Mouse (Mus musculus): ENCODE results near the gene Bahcc1. TPM values are rescaled to one million over a fixed set of nuclear protein-coding genes. Genes with fewer than 3 reads are reported as not detected.

Bahcc1 gene
- polyA plus RNA-seq, 1 experiment from 2014 or later, result 30.3 TPM

DNA sequence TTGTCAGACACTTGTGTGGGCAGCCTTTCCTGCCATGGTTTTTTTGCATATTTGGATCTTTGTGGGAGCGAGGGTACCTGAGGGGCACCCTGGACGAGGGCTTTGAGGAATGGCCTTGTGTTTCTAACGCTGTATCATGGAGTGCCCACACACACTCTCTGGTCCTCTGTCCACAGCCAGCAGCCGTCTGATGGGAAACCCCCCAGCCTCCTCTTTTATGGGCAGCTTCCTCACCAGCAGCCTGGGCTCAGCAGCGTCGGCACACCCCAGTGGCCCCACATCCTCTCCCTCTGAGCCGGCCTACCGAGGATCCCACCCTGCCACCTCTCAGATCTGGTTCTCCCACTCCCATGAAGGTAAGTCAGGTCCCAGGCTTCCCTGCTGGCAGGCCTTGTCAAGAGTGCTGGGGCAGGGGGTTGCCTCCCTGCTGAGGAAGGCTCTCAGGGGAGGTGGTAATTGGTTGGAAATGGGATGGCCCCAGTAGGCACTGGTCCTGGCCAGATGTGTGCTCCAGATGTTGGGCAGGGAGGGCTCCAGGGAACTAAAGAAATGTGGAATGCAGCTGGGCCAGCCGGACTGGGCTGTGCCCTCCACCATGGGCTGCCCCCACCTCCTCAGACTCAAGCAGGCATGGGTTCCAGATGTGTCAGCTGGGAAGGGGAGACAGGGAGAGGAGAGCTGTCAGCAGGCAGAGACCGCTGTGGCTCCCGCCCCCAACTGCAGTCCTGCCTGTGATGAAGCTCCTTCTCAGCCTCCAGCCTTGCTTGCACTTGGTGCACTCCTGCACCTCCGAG lies 26.3 kb downstream of the Bahcc1 start:
- ATAC-seq (replicated peaks; ENCODE audit: low FRiP score) (no peak), DNase-seq (ENCODE audit: low spot score) (no peak)
- H3K27ac ChIP-seq (ENCODE audit: low read depth, low read length), result no peak overlapping the region
- no peak overlapping the region for H3K4me3 ChIP-seq (ENCODE audit: low read depth, low read length)
- peaks cover 49% of the 10 kb centered on the region for H3K4me1 ChIP-seq (replicated peaks; ENCODE audit: control insufficient read depth, insufficient read depth, low read length)
- no peak overlapping the region for H3K4me2 ChIP-seq (ENCODE audit: low read depth, low read length, severe bottlenecking)
- H3K9me3 ChIP-seq (ENCODE audit: control insufficient read depth, low read length), result no peaks in the 10 kb centered on the region
- 69% methylated on average over 12 of the region's 12 CpGs for WGBS
- no peaks in the 10 kb centered on the region for H3K36me3 ChIP-seq (ENCODE audit: control insufficient read depth, insufficient read depth, low read length)
- H3K9ac ChIP-seq (ENCODE audit: low read length), result no peak overlapping the region
- no peaks in the 10 kb centered on the region for H3K27me3 ChIP-seq (ENCODE audit: control insufficient read depth, insufficient read depth, low read length)

DNA sequence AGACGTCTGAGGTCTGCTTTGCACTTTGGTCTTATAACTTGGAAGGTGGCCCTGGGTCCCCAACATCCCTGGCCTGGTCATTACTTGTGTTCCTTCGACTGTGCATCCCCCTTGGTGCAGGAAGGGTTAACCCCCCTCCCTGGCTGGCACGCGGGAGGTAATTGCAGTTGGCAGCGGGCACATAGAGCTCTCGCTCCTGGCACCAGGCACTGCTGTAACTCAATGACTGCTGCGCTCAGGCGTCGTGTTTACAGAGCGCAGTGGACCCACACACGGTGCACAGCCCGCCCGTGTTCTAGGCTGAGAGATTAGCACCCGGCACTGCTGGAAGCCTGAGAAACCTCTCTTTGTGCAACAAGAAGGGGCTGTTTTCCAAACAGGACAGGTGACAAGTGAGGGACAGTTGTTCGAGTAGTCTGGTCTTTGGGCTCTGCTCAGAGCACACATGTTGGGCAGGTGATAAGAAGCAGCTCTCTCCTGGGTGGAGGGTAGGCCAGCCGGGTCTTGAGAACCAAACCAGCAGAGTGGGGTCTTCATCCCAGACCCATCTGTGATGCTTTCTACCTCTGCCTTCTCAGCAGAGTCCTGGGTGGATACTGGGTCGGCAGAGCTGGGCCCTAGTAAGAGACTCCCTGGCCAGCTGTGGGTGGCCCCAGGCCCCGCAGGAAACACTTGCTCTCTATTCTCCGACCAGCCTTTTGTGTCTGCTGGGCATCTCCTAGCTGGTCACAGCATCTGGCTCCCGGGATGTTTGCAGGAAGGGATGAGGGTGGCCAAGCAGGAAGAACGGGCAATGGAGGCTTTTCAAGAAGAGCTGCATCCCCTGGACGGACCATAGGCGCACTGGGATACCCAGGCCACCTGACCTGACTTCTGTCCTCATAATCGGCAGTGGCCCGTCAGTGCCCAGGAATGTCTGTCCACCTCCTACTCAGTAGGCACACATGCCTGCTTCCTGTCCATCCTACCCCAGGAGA lies 27.3 kb downstream of the Bahcc1 start:
- H3K4me2 ChIP-seq (ENCODE audit: low read depth, low read length, severe bottlenecking), result no peak overlapping the region
- no peak overlapping the region; the same call in 1 of the 2 replicates for H3K9ac ChIP-seq (ENCODE audit: low read length)
- peaks cover 44% of the 10 kb centered on the region for H3K4me1 ChIP-seq (replicated peaks; ENCODE audit: control insufficient read depth, insufficient read depth, low read length)
- H3K27me3 ChIP-seq (ENCODE audit: control insufficient read depth, insufficient read depth, low read length), result no peaks in the 10 kb centered on the region
- H3K36me3 ChIP-seq (ENCODE audit: control insufficient read depth, insufficient read depth, low read length), result no peaks in the 10 kb centered on the region
- no peak for DNase-seq (ENCODE audit: low spot score)
- 79% methylated on average over 25 of the region's 25 CpGs for WGBS
- no peak overlapping the region for H3K27ac ChIP-seq (ENCODE audit: low read depth, low read length)
- H3K9me3 ChIP-seq (ENCODE audit: control insufficient read depth, low read length), result no peaks in the 10 kb centered on the region
- no peak overlapping the region for H3K4me3 ChIP-seq (ENCODE audit: low read depth, low read length)
- ATAC-seq (replicated peaks; ENCODE audit: low FRiP score), result no peak

DNA sequence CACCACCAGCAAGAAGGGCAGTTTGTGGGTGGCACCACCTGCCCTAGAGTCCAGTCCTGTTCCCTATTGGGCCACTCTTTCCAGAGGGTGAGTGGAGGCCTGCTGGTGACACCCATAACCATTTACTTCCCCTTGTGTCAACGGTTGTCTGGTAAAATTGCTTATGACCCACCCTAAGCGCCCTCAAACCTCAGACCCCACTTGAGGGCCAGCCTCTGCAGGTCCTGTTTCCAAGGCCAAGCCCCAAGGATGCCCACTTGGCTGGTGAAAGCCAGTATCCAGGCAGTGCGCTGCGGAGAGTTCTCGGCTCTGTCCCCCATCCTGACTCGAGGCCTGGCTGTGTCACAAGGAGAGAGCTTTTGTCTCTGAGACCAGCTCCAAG lies 28.0 kb downstream of the Bahcc1 start:
- Histone ChIP-seq H3K9me3 (ENCODE audit: control insufficient read depth, low read length) (no peaks in the 10 kb centered on the region), H3K27ac (ENCODE audit: low read depth, low read length) (no peak overlapping the region), H3K4me2 (ENCODE audit: low read depth, low read length, severe bottlenecking) (no peak overlapping the region), H3K4me1 (replicated peaks; ENCODE audit: control insufficient read depth, insufficient read depth, low read length) (peaks cover 47% of the 10 kb centered on the region), H3K36me3 (ENCODE audit: control insufficient read depth, insufficient read depth, low read length) (no peaks in the 10 kb centered on the region), H3K9ac (ENCODE audit: low read length) (no peak overlapping the region), H3K4me3 (ENCODE audit: low read depth, low read length) (no peak overlapping the region), H3K27me3 (ENCODE audit: control insufficient read depth, insufficient read depth, low read length) (no peaks in the 10 kb centered on the region)
- ATAC-seq (replicated peaks; ENCODE audit: low FRiP score) (no peak), DNase-seq (ENCODE audit: low spot score) (no peak)
- WGBS, result 82% methylated on average over 6 of the region's 6 CpGs

DNA sequence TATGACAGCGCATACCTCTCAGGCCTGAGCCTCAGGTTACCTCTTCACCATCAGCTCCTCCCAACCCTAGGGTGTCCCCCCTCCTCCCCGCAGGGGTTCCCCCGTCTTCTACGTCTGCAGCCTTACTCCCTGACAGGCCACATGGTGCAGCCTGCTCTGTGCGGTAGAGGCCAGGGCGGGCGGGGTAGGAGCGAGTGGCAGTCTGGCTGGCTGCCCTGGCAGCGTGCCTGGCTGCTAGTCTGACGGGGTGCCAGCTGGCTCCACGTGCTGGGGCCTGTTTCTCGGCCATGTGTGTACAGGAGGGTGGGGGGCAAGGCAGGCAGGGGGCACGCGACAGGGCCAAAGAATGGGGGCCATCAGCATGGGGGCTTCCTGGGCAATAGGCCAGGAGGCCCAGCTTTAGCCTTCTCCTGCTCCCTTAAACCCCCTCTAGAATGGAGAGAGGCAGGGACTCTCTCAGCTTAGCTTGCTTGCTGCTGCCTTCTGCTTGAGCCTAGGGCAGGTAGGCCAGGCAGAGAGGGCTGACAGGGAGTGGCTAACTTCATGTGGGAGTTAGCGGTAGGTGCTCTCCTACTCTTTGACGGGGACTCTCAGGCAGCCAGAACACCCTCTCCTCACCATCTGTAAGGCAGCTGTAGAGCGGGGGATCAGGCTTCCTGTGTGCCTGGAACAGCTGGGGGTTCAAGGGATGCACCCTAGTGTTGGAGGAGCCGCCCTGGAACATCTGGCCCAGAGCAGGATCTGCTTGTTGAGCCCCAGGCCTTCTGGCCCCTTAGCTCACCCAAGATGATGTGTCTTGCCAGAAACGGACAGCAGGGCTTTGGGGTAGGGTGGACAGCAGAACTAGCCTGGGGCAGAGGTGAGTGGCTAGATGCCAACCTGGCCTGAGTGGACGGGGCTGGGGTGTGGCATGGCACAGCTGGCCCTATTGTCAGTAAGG lies 28.9 kb downstream of the Bahcc1 start:
- no peaks in the 10 kb centered on the region for H3K9me3 ChIP-seq (ENCODE audit: control insufficient read depth, low read length)
- no peak overlapping the region for H3K4me3 ChIP-seq (ENCODE audit: low read depth, low read length)
- WGBS, result 57% methylated on average over 20 of the region's 20 CpGs
- DNase-seq (ENCODE audit: low spot score), result peak; percentile 71
- H3K4me1 ChIP-seq (replicated peaks; ENCODE audit: control insufficient read depth, insufficient read depth, low read length), result peaks cover 38% of the 10 kb centered on the region
- no peak overlapping the region for H3K4me2 ChIP-seq (ENCODE audit: low read depth, low read length, severe bottlenecking)
- H3K36me3 ChIP-seq (ENCODE audit: control insufficient read depth, insufficient read depth, low read length), result no peaks in the 10 kb centered on the region
- no peaks in the 10 kb centered on the region for H3K27me3 ChIP-seq (ENCODE audit: control insufficient read depth, insufficient read depth, low read length)
- ATAC-seq (replicated peaks; ENCODE audit: low FRiP score), result peak; percentile 57
- peak overlapping the region; percentile 31 for H3K27ac ChIP-seq (ENCODE audit: low read depth, low read length)
- H3K9ac ChIP-seq (ENCODE audit: low read length), result no peak overlapping the region

DNA sequence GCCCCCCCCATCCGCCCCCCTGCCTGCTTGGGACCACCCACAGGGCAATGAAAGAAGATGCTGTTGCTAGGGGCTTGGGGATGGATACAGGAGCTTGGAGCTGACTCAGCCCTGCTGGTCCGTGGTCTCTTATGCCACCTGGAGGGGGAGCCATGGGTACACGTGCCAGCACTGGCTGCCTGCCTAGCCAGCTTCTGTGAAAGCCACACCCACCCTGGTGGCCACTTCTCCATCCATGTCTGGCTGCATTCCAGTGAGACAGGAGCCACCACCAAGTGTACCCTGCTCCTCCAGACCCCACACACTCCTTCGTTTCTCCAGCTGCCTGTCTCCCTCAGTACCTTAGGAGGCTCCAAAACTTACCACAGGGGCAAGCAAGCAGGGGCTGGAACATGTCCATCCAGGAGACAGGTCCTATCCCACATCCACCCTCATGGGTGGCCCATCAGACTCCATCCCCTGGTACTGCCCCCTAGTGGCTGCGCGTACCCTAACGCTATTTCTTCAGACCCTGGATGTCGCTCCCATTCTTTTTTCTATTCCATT lies 29.7 kb downstream of the Bahcc1 start:
- peaks cover 32% of the 10 kb centered on the region for H3K4me1 ChIP-seq (replicated peaks; ENCODE audit: control insufficient read depth, insufficient read depth, low read length)

DNA sequence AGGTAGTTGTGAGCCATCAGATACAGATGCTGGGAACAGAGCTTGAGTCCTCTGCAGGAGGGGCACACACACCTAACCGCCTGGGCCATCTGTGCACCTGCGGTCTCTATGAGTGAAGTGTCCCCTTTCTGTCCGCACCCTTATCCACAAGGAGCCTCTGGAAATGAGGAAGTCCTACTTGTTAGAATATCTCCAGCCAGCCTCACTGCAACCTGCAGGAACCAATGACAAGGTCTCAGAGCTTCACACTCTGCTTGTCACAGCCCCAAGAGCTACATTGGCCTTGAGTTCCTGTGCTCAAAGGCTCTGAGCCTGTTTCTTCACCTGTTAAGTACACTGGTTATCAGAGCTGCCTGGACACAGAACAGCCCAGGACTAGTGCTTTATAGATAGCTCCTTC lies 30.4 kb downstream of the Bahcc1 start:
- H3K9me3 ChIP-seq (ENCODE audit: control insufficient read depth, low read length), result no peaks in the 10 kb centered on the region
- no peak overlapping the region for H3K4me3 ChIP-seq (ENCODE audit: low read depth, low read length)
- WGBS, result 100% methylated on average over 3 of the region's 3 CpGs
- peaks cover 35% of the 10 kb centered on the region for H3K4me1 ChIP-seq (replicated peaks; ENCODE audit: control insufficient read depth, insufficient read depth, low read length)
- no peak overlapping the region for H3K4me2 ChIP-seq (ENCODE audit: low read depth, low read length, severe bottlenecking)
- DNase-seq (ENCODE audit: low spot score) (no peak), ATAC-seq (replicated peaks; ENCODE audit: low FRiP score) (no peak)
- H3K27me3 ChIP-seq (ENCODE audit: control insufficient read depth, insufficient read depth, low read length), result no peaks in the 10 kb centered on the region
- no peak overlapping the region for H3K9ac ChIP-seq (ENCODE audit: low read length)
- H3K36me3 ChIP-seq (ENCODE audit: control insufficient read depth, insufficient read depth, low read length), result no peaks in the 10 kb centered on the region
- no peak overlapping the region for H3K27ac ChIP-seq (ENCODE audit: low read depth, low read length)

More for the DNA sequence above, 29.7 kb downstream of the Bahcc1 start:
- Histone ChIP-seq H3K9ac (ENCODE audit: low read length) (no peak overlapping the region), H3K27ac (ENCODE audit: low read depth, low read length) (peak overlapping the region; percentile 31; the same call in 1 of the 2 replicates), H3K36me3 (ENCODE audit: control insufficient read depth, insufficient read depth, low read length) (no peaks in the 10 kb centered on the region), H3K27me3 (ENCODE audit: control insufficient read depth, insufficient read depth, low read length) (no peaks in the 10 kb centered on the region), H3K4me2 (ENCODE audit: low read depth, low read length, severe bottlenecking) (no peak overlapping the region), H3K4me3 (ENCODE audit: low read depth, low read length) (no peak overlapping the region), H3K9me3 (ENCODE audit: control insufficient read depth, low read length) (no peaks in the 10 kb centered on the region)
- WGBS, result 30% methylated on average over 7 of the region's 8 CpGs
- peak; percentile 88 for DNase-seq (ENCODE audit: low spot score)
- ATAC-seq (replicated peaks; ENCODE audit: low FRiP score), result peak; percentile 55

DNA sequence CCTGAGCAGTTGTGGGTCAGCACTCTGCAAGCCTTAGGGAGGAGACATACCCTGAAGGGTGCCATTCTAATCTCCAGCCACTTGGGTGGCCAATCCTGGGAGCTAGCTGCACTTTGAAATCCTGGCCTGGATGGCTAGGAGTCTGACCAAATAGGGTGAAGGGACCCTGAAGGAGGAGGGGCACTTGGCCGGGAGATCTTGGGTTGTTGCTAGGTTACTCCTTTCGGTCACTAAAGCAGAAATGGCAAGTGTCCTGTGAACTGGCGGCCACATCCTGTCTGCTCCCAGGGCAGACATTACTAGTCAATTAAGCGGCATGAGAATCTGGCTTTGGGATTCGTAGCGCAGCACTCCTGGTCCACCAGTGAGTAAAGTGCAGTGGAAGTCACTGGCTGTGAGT lies 31.3 kb downstream of the Bahcc1 start:
- Histone ChIP-seq H3K27ac (ENCODE audit: low read depth, low read length) (no peak overlapping the region), H3K9me3 (ENCODE audit: control insufficient read depth, low read length) (no peaks in the 10 kb centered on the region), H3K4me1 (replicated peaks; ENCODE audit: control insufficient read depth, insufficient read depth, low read length) (peaks cover 32% of the 10 kb centered on the region), H3K36me3 (ENCODE audit: control insufficient read depth, insufficient read depth, low read length) (no peaks in the 10 kb centered on the region), H3K9ac (ENCODE audit: low read length) (no peak overlapping the region; the same call in 1 of the 2 replicates), H3K27me3 (ENCODE audit: control insufficient read depth, insufficient read depth, low read length) (no peaks in the 10 kb centered on the region), H3K4me2 (ENCODE audit: low read depth, low read length, severe bottlenecking) (no peak overlapping the region), H3K4me3 (ENCODE audit: low read depth, low read length) (no peak overlapping the region)
- no peak for ATAC-seq (replicated peaks; ENCODE audit: low FRiP score)
- 46% methylated on average over 6 of the region's 6 CpGs for WGBS
- DNase-seq (ENCODE audit: low spot score), result no peak

DNA sequence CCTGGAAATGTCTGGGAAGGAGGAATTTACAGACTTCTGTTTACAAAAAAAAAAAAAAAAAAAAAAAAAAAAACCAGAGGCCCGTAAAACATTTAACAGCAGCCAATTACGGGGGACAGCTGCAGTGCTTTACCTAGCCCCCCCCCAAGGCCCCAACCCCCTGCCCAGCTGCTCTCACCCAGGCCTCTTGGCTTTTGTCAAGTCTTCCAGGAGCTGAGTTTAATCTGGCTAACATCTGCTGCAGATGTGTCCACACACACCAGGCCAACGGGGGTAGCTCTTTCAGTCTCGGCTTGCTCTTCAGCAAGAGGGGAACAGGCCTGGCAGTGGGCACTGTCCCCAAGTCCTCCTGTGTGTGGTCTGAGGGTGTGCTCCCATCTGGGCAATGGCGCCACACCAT lies 32.7 kb downstream of the Bahcc1 start:
- no peak overlapping the region for H3K27ac ChIP-seq (ENCODE audit: low read depth, low read length)
- no peak overlapping the region for H3K9ac ChIP-seq (ENCODE audit: low read length)
- H3K9me3 ChIP-seq (ENCODE audit: control insufficient read depth, low read length), result no peaks in the 10 kb centered on the region
- H3K4me2 ChIP-seq (ENCODE audit: low read depth, low read length, severe bottlenecking), result no peak overlapping the region
- H3K36me3 ChIP-seq (ENCODE audit: control insufficient read depth, insufficient read depth, low read length), result no peaks in the 10 kb centered on the region
- no peak for ATAC-seq (replicated peaks; ENCODE audit: low FRiP score)
- WGBS, result 73% methylated on average over 5 of the region's 5 CpGs
- H3K4me3 ChIP-seq (ENCODE audit: low read depth, low read length), result no peak overlapping the region
- no peaks in the 10 kb centered on the region for H3K27me3 ChIP-seq (ENCODE audit: control insufficient read depth, insufficient read depth, low read length)
- peaks cover 39% of the 10 kb centered on the region for H3K4me1 ChIP-seq (replicated peaks; ENCODE audit: control insufficient read depth, insufficient read depth, low read length)
- DNase-seq (ENCODE audit: low spot score), result no peak

All from forebrain, embryonic 11.5 days (tissue).